Mouse (Mus musculus): ENCODE data around the gene Gm14137. TPM values are rescaled to one million over a fixed set of nuclear protein-coding genes. Genes with fewer than 3 reads are reported as not detected.

The Gm14137 gene
- polyA plus RNA-seq, 1 experiment, result not detected

DNA sequence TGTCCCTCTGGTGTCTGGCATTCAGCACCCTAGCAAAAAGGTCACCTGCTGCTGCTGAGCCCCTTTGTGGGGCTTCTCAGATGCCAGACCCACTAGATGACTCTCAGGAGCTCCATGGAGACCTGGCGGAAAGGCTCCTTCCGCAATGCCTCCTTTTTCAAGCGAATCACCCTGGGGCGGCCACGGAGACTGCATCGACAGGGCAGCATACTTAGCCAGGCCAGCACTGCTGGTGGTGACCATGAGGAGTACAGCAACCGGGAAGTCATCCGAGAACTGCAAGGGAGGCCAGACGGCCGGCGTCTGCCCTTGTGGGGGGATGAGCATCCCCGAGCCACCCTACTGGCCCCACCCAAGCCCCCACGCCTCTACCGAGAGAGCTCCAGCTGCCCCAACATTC lies 557 bp downstream of the Gm14137 start:
- no peak for TF ChIP-seq POLR2A (IDR thresholded peaks at IDR 0.05; ENCODE audit: borderline replicate concordance, insufficient read depth, low read length)
- no peak for TF ChIP-seq CTCF (IDR thresholded peaks at IDR 0.05; ENCODE audit: borderline replicate concordance, insufficient read depth, low read depth, low read length)
- no peak for DNase-seq
- 41% methylated on average over 14 of the region's 14 CpGs for WGBS

DNA sequence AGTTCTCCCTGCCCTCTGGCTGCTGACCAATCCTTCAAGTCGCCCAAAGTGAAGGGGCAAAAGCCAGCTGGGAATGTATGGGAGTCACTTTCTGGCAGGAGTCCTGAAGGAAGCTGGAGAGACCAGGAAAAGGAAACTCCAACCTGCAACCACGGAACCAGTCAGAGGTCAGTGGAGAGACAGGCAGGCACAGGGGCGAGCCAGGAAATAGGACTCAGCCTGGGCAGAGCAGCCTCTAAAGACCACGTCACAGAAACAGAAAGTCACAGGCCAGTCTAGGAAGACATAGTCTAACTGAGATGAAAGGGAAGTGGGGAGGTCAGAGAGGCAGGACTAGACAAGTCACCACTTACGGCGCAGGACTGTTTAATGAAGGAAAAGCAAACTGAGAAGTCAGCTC lies 1.3 kb downstream of the Gm14137 start:
- TF ChIP-seq CTCF (IDR thresholded peaks at IDR 0.05; ENCODE audit: borderline replicate concordance, insufficient read depth, low read depth, low read length), result no peak
- no peak for TF ChIP-seq POLR2A (IDR thresholded peaks at IDR 0.05; ENCODE audit: borderline replicate concordance, insufficient read depth, low read length)
- no peak for DNase-seq
- Histone ChIP-seq H3K4me1 (ENCODE audit: control insufficient read depth, insufficient read depth, low read length) (no peaks in the 10 kb centered on the region), H3K4me3 (replicated peaks; ENCODE audit: insufficient read depth, low read depth, low read length) (no peak overlapping the region), H3K27ac (ENCODE audit: insufficient read depth, low read length) (no peak overlapping the region), H3K27me3 (ENCODE audit: control insufficient read depth, insufficient read depth, low read length) (no peaks in the 10 kb centered on the region)
- WGBS, result 75% methylated on average over 6 of the region's 6 CpGs

More for the DNA sequence above, 557 bp downstream of the Gm14137 start:
- Histone ChIP-seq H3K4me1 (ENCODE audit: control insufficient read depth, insufficient read depth, low read length) (no peaks in the 10 kb centered on the region), H3K4me3 (replicated peaks; ENCODE audit: insufficient read depth, low read depth, low read length) (no peak overlapping the region), H3K27ac (ENCODE audit: insufficient read depth, low read length) (no peak overlapping the region), H3K27me3 (ENCODE audit: control insufficient read depth, insufficient read depth, low read length) (no peaks in the 10 kb centered on the region)

GRCm38 (mm10) chr2:119176761-119177160 lies 2.5 kb downstream of the Gm14137 start:
- H3K4me3 ChIP-seq (replicated peaks; ENCODE audit: insufficient read depth, low read depth, low read length), result no peak overlapping the region
- no peaks in the 10 kb centered on the region for H3K4me1 ChIP-seq (ENCODE audit: control insufficient read depth, insufficient read depth, low read length)
- WGBS, result 59% methylated on average over 3 of the region's 3 CpGs
- DNase-seq, result no peak
- no peaks in the 10 kb centered on the region for H3K27me3 ChIP-seq (ENCODE audit: control insufficient read depth, insufficient read depth, low read length)
- TF ChIP-seq POLR2A (IDR thresholded peaks at IDR 0.05; ENCODE audit: borderline replicate concordance, insufficient read depth, low read length), result no peak
- no peak for TF ChIP-seq CTCF (IDR thresholded peaks at IDR 0.05; ENCODE audit: borderline replicate concordance, insufficient read depth, low read depth, low read length)
- H3K27ac ChIP-seq (ENCODE audit: insufficient read depth, low read length), result no peak overlapping the region

DNA sequence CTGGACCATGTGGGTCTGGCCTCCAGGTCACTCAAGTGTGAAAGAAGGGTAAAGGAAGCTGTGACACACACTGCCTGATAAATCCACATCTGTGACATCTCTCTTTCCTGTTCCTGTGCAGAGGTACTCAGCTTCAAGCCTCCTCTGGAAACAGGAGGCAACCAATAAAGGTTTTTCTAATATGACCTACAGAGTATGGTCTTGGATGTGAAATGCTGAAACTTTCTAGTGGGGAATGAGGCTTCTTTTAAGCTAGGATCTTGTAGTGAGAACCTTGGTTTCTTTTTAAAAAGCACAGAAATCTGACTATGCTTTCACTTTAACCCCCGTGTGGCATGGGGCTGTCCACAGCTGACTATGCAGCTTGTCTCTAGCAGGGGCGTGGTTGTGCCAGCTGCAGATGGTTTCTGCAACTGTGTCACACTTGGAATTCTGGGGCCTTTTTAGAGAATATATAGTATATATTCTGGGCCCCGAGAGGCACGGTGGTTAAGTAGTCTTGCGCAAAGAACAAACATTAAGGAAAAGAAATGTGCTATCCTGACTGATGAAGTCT lies 3.2 kb downstream of the Gm14137 start:
- WGBS, result 92% methylated on average over 5 of the region's 5 CpGs

DNA sequence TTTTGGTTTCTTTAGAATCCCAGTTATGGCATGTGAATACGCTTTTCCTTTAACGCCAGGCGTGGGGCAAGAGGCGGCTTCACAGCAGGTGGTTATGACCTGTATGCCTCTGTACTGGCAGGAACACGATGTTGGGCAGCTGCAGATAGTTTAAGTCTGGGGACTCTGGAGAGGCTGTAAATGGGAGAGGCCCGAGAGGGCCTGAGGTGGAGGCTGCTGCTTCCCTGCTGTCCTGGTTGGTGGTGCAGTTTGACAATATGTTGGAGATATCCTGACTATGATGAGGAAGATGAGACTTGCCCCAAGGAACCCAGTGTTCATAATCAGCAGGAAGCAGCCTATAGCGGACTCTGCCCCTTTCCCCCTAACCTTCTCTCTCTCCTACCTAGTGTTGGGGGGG lies 8.6 kb downstream of the Gm14137 start:
- no peaks in the 10 kb centered on the region for H3K4me1 ChIP-seq (ENCODE audit: control insufficient read depth, insufficient read depth, low read length)
- no peaks in the 10 kb centered on the region for H3K27me3 ChIP-seq (ENCODE audit: control insufficient read depth, insufficient read depth, low read length)
- no peak for DNase-seq
- no peak overlapping the region for H3K4me3 ChIP-seq (replicated peaks; ENCODE audit: insufficient read depth, low read depth, low read length)
- WGBS, result 66% methylated on average over 7 of the region's 7 CpGs
- H3K27ac ChIP-seq (ENCODE audit: insufficient read depth, low read length), result no peak overlapping the region
- no peak for TF ChIP-seq CTCF (IDR thresholded peaks at IDR 0.05; ENCODE audit: borderline replicate concordance, insufficient read depth, low read depth, low read length)
- no peak for TF ChIP-seq POLR2A (IDR thresholded peaks at IDR 0.05; ENCODE audit: borderline replicate concordance, insufficient read depth, low read length)

More for the DNA sequence above, 3.2 kb downstream of the Gm14137 start:
- no peaks in the 10 kb centered on the region for H3K27me3 ChIP-seq (ENCODE audit: control insufficient read depth, insufficient read depth, low read length)
- H3K4me3 ChIP-seq (replicated peaks; ENCODE audit: insufficient read depth, low read depth, low read length), result no peak overlapping the region
- no peak for DNase-seq
- H3K27ac ChIP-seq (ENCODE audit: insufficient read depth, low read length), result no peak overlapping the region
- TF ChIP-seq POLR2A (IDR thresholded peaks at IDR 0.05; ENCODE audit: borderline replicate concordance, insufficient read depth, low read length) (no peak), CTCF (IDR thresholded peaks at IDR 0.05; ENCODE audit: borderline replicate concordance, insufficient read depth, low read depth, low read length) (no peak)
- H3K4me1 ChIP-seq (ENCODE audit: control insufficient read depth, insufficient read depth, low read length), result no peaks in the 10 kb centered on the region

DNA sequence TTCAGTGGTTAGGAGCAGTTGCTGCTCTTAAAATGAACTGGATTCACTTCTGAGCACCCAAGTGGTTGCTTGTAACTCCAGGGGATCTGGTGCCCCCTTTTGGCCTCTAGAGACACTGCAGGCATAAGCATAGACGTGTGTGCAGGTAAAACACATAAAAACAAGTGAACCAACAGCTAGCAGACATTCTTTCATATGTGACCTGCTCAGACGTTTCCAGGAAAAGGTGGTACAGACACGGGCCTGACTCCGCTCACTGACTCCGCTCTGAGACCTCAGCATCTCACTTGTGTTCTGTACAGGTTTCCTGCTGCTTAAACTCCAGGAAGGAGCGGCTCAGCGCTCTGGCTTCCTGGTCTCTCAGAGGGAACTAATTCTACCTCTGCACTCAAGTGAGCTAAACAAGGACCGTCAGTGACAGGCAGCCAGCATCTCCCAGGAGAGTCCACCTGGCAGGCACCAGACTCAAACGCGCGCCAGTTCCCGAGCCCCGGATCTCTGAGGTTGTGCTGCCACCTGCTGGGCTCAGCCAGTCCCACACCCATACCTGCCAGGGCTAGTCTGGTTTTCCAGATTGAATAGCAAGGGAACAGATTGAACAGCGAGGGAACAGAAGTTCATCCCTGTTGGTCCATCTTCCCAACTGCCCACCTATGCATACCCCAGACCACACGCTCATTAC lies 14.9 kb downstream of the Gm14137 start:
- no peaks in the 10 kb centered on the region for H3K27me3 ChIP-seq (ENCODE audit: control insufficient read depth, insufficient read depth, low read length)
- under 1% methylated on average over 15 of the region's 15 CpGs for WGBS
- no peak overlapping the region for H3K27ac ChIP-seq (ENCODE audit: insufficient read depth, low read length)
- peak; percentile 88 to 94 for DNase-seq
- H3K4me3 ChIP-seq (replicated peaks; ENCODE audit: insufficient read depth, low read depth, low read length), result peak overlapping the region; percentile 54
- TF ChIP-seq CTCF (IDR thresholded peaks at IDR 0.05; ENCODE audit: borderline replicate concordance, insufficient read depth, low read depth, low read length) (peak; percentile 87), POLR2A (IDR thresholded peaks at IDR 0.05; ENCODE audit: borderline replicate concordance, insufficient read depth, low read length) (no peak)
- H3K4me1 ChIP-seq (ENCODE audit: control insufficient read depth, insufficient read depth, low read length), result 0 out of 2 replicates have a peak, but pooled peaks cover 2% of the 10 kb centered on the region

GRCm38 (mm10) chr2:119190969-119191368 lies 16.7 kb downstream of the Gm14137 start:
- DNase-seq, result no peak
- Histone ChIP-seq H3K27ac (ENCODE audit: insufficient read depth, low read length) (no peak overlapping the region), H3K4me1 (ENCODE audit: control insufficient read depth, insufficient read depth, low read length) (0 out of 2 replicates have a peak, but pooled peaks cover 2% of the 10 kb centered on the region), H3K4me3 (replicated peaks; ENCODE audit: insufficient read depth, low read depth, low read length) (no peak overlapping the region), H3K27me3 (ENCODE audit: control insufficient read depth, insufficient read depth, low read length) (no peaks in the 10 kb centered on the region)
- WGBS, result 79% methylated on average over 5 of the region's 5 CpGs
- TF ChIP-seq CTCF (IDR thresholded peaks at IDR 0.05; ENCODE audit: borderline replicate concordance, insufficient read depth, low read depth, low read length) (no peak), POLR2A (IDR thresholded peaks at IDR 0.05; ENCODE audit: borderline replicate concordance, insufficient read depth, low read length) (no peak)

DNA sequence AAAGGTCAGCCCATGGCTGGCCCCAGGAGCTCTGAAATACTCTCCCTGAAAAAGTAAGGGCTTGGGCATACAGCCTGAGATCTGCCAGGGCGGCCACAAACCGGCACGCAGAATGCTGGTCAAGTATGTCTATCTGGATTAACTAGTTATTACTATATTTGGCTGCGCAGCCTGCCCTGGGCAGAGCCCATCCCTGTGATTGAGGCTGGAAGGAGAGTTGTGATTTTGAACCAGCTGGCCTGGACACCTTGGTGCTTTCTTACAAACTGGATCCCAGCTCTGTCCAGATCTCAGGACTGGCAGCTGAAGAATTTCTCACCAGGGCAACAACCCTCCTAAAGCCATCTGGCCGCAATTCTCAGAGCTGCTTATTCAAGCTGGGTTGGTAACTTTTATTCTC lies 19.8 kb downstream of the Gm14137 start:
- Histone ChIP-seq H3K27me3 (ENCODE audit: control insufficient read depth, insufficient read depth, low read length) (no peaks in the 10 kb centered on the region), H3K4me3 (replicated peaks; ENCODE audit: insufficient read depth, low read depth, low read length) (no peak overlapping the region), H3K4me1 (ENCODE audit: control insufficient read depth, insufficient read depth, low read length) (peaks cover under 1% of the 10 kb centered on the region; the same call in 1 of the 2 replicates), H3K27ac (ENCODE audit: insufficient read depth, low read length) (no peak overlapping the region)
- TF ChIP-seq CTCF (IDR thresholded peaks at IDR 0.05; ENCODE audit: borderline replicate concordance, insufficient read depth, low read depth, low read length) (no peak), POLR2A (IDR thresholded peaks at IDR 0.05; ENCODE audit: borderline replicate concordance, insufficient read depth, low read length) (no peak)
- 30% methylated on average over 5 of the region's 5 CpGs for WGBS
- DNase-seq, result peak; percentile 30 to 38
